Mouse (Mus musculus): ENCODE results near the gene Smurf1. TPM values are rescaled to one million over a fixed set of nuclear protein-coding genes. Genes with fewer than 3 reads are reported as not detected.

The Smurf1 gene
- polyA plus RNA-seq, 1 experiment, result 14.4 TPM

DNA sequence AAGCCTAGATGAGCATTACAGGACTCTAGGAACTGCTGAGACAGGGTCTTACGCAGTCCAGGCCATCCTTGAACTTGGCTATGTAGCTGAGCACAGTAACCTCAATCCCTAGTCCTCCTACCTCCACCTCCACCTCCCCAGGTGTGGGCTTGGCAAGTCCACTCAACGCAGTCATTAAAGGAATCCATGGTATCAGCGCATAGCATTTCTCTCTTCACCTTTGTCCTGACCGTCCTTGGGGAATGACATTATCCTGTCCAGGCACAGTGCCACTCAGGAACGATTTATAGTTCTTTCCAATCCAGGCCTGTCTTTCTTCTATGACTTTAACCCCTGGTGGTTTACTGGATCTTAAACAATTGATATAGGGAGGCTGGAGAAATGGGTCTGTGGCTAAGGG is 24.8 kb upstream of the Smurf1 start:
- 61% methylated on average over 5 of the region's 5 CpGs for WGBS
- Histone ChIP-seq H3K4me3 (ENCODE audit: insufficient read depth, low read depth, low read length) (no peak overlapping the region), H3K4me1 (ENCODE audit: control insufficient read depth, insufficient read depth, low read length) (no peaks in the 10 kb centered on the region), H3K27ac (ENCODE audit: insufficient read depth, low read depth, low read length) (no peak overlapping the region), H3K36me3 (ENCODE audit: control insufficient read depth, insufficient read depth, low read length) (no peaks in the 10 kb centered on the region), H3K27me3 (replicated peaks; ENCODE audit: control insufficient read depth, insufficient read depth, low read length) (no peaks in the 10 kb centered on the region)
- no peak for TF ChIP-seq POLR2A (IDR thresholded peaks at IDR 0.05; ENCODE audit: low read depth, low read length)
- TF ChIP-seq CTCF (conservative IDR thresholded peaks at IDR 0.05; ENCODE audit: insufficient read depth, insufficient read length, low read depth, low read length), result no peak
- DNase-seq, result no peak

- 57% methylated on average over 2 of the region's 2 CpGs for WGBS
- no peak for DNase-seq
- Histone ChIP-seq H3K36me3 (ENCODE audit: control insufficient read depth, insufficient read depth, low read length) (no peaks in the 10 kb centered on the region), H3K4me1 (ENCODE audit: control insufficient read depth, insufficient read depth, low read length) (no peaks in the 10 kb centered on the region), H3K4me3 (ENCODE audit: insufficient read depth, low read depth, low read length) (no peak overlapping the region), H3K27me3 (replicated peaks; ENCODE audit: control insufficient read depth, insufficient read depth, low read length) (no peaks in the 10 kb centered on the region), H3K27ac (ENCODE audit: insufficient read depth, low read depth, low read length) (no peak overlapping the region)
- no peak for TF ChIP-seq CTCF (conservative IDR thresholded peaks at IDR 0.05; ENCODE audit: insufficient read depth, insufficient read length, low read depth, low read length)
These were observed 24.4 kb upstream of the Smurf1 start for GRCm38 (mm10) chr5:144990051-144990450.

DNA sequence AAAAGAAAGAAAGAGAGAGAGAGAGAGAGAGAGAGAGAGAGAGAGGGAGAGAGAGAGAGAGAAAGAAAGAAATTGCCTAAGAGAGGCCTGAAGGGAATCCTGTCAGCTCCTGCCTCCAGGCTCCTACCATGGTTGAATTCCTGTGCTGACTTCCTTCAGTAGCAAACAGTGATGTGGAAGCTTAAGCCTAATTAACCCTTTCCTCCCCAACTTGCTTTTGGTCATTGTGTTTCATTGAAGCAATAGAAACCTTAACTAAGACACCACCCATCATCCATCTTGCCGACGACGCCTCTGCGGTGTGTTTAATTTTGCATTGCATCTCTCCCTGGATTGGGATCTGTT is 23.4 kb upstream of the Smurf1 start:
- WGBS, result 90% methylated on average over 4 of the region's 4 CpGs
- no peaks in the 10 kb centered on the region for H3K27me3 ChIP-seq (replicated peaks; ENCODE audit: control insufficient read depth, insufficient read depth, low read length)
- H3K27ac ChIP-seq (ENCODE audit: insufficient read depth, low read depth, low read length), result no peak overlapping the region
- no peaks in the 10 kb centered on the region for H3K36me3 ChIP-seq (ENCODE audit: control insufficient read depth, insufficient read depth, low read length)
- TF ChIP-seq POLR2A (IDR thresholded peaks at IDR 0.05; ENCODE audit: low read depth, low read length) (no peak), CTCF (conservative IDR thresholded peaks at IDR 0.05; ENCODE audit: insufficient read depth, insufficient read length, low read depth, low read length) (no peak)
- no peaks in the 10 kb centered on the region for H3K4me1 ChIP-seq (ENCODE audit: control insufficient read depth, insufficient read depth, low read length)
- no peak overlapping the region for H3K4me3 ChIP-seq (ENCODE audit: insufficient read depth, low read depth, low read length)
- DNase-seq, result no peak

DNA sequence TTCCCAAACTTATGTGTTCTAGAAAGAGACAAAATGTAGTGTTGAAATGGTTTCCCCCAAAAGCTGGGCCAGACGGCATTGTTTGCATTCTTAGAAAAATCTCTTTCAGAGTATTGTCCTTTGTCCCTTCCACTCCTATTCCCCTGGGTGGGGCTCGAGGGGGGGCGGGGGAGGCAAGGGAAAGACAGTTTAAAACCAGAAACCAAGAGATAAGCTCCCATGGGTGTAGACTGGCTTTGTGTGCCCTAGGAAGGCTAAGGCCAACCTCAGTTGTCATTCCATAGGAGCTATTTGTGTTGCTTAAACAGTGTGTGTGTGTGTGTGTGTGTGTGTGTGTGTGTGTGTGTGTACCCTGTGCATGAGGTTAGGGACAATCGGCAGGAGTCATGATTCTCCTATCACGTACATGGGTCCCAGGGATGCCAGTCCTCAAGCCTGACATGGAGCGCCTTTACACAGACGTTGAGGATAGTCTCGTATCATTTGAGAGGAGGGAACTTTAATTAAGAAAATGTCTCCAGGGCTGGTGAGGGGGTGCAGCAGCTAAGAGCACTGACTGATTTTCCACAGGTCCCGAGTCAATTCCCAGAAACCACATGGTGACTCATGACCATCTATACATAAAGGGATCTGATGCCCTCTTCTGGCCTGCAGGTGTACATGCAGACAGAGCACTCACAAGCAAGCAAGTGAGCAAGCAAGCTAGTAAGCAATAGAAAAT is 22.9 kb upstream of the Smurf1 start:
- WGBS, result 46% methylated on average over 9 of the region's 9 CpGs
- peak; percentile 76 for TF ChIP-seq CTCF (conservative IDR thresholded peaks at IDR 0.05; ENCODE audit: insufficient read depth, insufficient read length, low read depth, low read length)
- TF ChIP-seq POLR2A (IDR thresholded peaks at IDR 0.05; ENCODE audit: low read depth, low read length), result no peak

GRCm38 (mm10) chr5:144987561-144987960 is 21.9 kb upstream of the Smurf1 start:
- WGBS, result 89% methylated on average over 13 of the region's 13 CpGs
- DNase-seq, result no peak
- Histone ChIP-seq H3K4me3 (ENCODE audit: insufficient read depth, low read depth, low read length) (no peak overlapping the region), H3K36me3 (ENCODE audit: control insufficient read depth, insufficient read depth, low read length) (no peaks in the 10 kb centered on the region), H3K4me1 (ENCODE audit: control insufficient read depth, insufficient read depth, low read length) (no peaks in the 10 kb centered on the region), H3K27me3 (replicated peaks; ENCODE audit: control insufficient read depth, insufficient read depth, low read length) (no peaks in the 10 kb centered on the region), H3K27ac (ENCODE audit: insufficient read depth, low read depth, low read length) (no peak overlapping the region)
- TF ChIP-seq CTCF (conservative IDR thresholded peaks at IDR 0.05; ENCODE audit: insufficient read depth, insufficient read length, low read depth, low read length) (no peak), POLR2A (IDR thresholded peaks at IDR 0.05; ENCODE audit: low read depth, low read length) (no peak)

More for the DNA sequence above, 22.9 kb upstream of the Smurf1 start:
- no peaks in the 10 kb centered on the region for H3K4me1 ChIP-seq (ENCODE audit: control insufficient read depth, insufficient read depth, low read length)
- no peaks in the 10 kb centered on the region for H3K36me3 ChIP-seq (ENCODE audit: control insufficient read depth, insufficient read depth, low read length)
- DNase-seq, result peak; percentile 66
- no peak overlapping the region for H3K4me3 ChIP-seq (ENCODE audit: insufficient read depth, low read depth, low read length)
- H3K27ac ChIP-seq (ENCODE audit: insufficient read depth, low read depth, low read length), result no peak overlapping the region
- no peaks in the 10 kb centered on the region for H3K27me3 ChIP-seq (replicated peaks; ENCODE audit: control insufficient read depth, insufficient read depth, low read length)

DNA sequence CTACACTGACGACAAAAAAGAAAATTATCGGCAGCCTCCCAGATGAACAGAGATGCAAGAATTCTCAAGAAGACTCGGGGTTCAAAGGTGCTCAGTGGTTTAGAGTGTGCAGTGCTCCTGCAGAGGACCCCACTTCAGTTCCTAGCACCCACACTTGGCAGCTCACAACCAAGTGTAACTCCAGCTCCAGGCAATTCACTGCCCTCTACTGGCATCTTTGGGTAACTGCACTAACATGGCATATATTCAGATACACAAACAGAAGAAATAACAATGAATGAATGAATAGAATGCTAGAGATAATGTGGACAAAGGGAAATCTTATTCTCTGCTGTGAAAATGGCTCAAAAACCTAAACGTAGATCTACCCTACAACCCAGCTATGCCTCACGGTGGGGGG is 19.2 kb upstream of the Smurf1 start:
- Histone ChIP-seq H3K27me3 (replicated peaks; ENCODE audit: control insufficient read depth, insufficient read depth, low read length) (no peaks in the 10 kb centered on the region), H3K4me1 (ENCODE audit: control insufficient read depth, insufficient read depth, low read length) (no peaks in the 10 kb centered on the region), H3K27ac (ENCODE audit: insufficient read depth, low read depth, low read length) (no peak overlapping the region), H3K36me3 (ENCODE audit: control insufficient read depth, insufficient read depth, low read length) (no peaks in the 10 kb centered on the region), H3K4me3 (ENCODE audit: insufficient read depth, low read depth, low read length) (no peak overlapping the region)
- TF ChIP-seq CTCF (conservative IDR thresholded peaks at IDR 0.05; ENCODE audit: insufficient read depth, insufficient read length, low read depth, low read length) (no peak), POLR2A (IDR thresholded peaks at IDR 0.05; ENCODE audit: low read depth, low read length) (no peak)
- no peak for DNase-seq
- 96% methylated on average over 5 of the region's 5 CpGs for WGBS

GRCm38 (mm10) chr5:144983227-144983626 is 17.6 kb upstream of the Smurf1 start:
- TF ChIP-seq CTCF (conservative IDR thresholded peaks at IDR 0.05; ENCODE audit: insufficient read depth, insufficient read length, low read depth, low read length) (0 out of 2 replicates have a peak, but pooled peaks have one; percentile 23), POLR2A (IDR thresholded peaks at IDR 0.05; ENCODE audit: low read depth, low read length) (no peak)
- Histone ChIP-seq H3K36me3 (ENCODE audit: control insufficient read depth, insufficient read depth, low read length) (no peaks in the 10 kb centered on the region), H3K4me3 (ENCODE audit: insufficient read depth, low read depth, low read length) (no peak overlapping the region), H3K4me1 (ENCODE audit: control insufficient read depth, insufficient read depth, low read length) (no peaks in the 10 kb centered on the region), H3K27ac (ENCODE audit: insufficient read depth, low read depth, low read length) (no peak overlapping the region), H3K27me3 (replicated peaks; ENCODE audit: control insufficient read depth, insufficient read depth, low read length) (no peaks in the 10 kb centered on the region)
- no peak for DNase-seq
- 93% methylated on average over 3 of the region's 3 CpGs for WGBS

Data from kidney, adult 2 months (tissue).